Mouse (Mus musculus) adipocyte (in vitro differentiated cells): Measurements from ENCODE around the gene Gm3415.
"Not testable (repeated sequence)": the region's sequence is repeated elsewhere in the genome, so short reads cannot be mapped to it uniquely, and the experiment has no call there.

ENCODE experiments used
- DNase-seq: peaks from one replicate; pipeline ENCODE4 v3.0.0-alpha.2; 2016; ENCODE audit warnings: low spot score

The Gm3415 gene

GRCm38 (mm10) chr5:146555836-146556235 is at the start of gene Gm3415:
Gm3415 (plus strand) TSS chr5:146556136.
- not testable (repeated sequence) for DNase-seq

GRCm38 (mm10) chr5:146513823-146514222 is 42.1 kb upstream of the Gm3415 start, which contains the start of gene Gm3402:
Gm3402 (plus strand) TSS chr5:146514123.
- DNase-seq = not testable (repeated sequence)

GRCm38 (mm10) chr5:146525501-146525900 is 30.4 kb upstream of the Gm3415 start, which contains the start of gene Gm3404:
Gm3404 (plus strand) TSS chr5:146525801.
- not testable (repeated sequence) for DNase-seq

- DNase-seq = not testable (repeated sequence)
Measured at GRCm38 (mm10) chr5:146537347-146537746, 18.6 kb upstream of the Gm3415 start, which contains the start of gene Gm3409. Gm3409 (plus strand) TSS chr5:146537647.

- no peak for DNase-seq
Measured at GRCm38 (mm10) chr5:146564259-146564658, 8.3 kb downstream of the Gm3415 start.

GRCm38 (mm10) chr5:146567054-146567453 is 11.1 kb downstream of the Gm3415 start:
- peak; percentile 15 for DNase-seq

- not testable (repeated sequence) for DNase-seq
Measured at GRCm38 (mm10) chr5:146570179-146570578, 14.2 kb downstream of the Gm3415 start.

- not testable (repeated sequence) for DNase-seq
Measured at GRCm38 (mm10) chr5:146571830-146572734, 16.1 kb downstream of the Gm3415 start.

GRCm38 (mm10) chr5:146572735-146573042 is 16.8 kb downstream of the Gm3415 start:
- DNase-seq = not testable (repeated sequence)

GRCm38 (mm10) chr5:146576668-146577067 is 20.7 kb downstream of the Gm3415 start:
- no peak for DNase-seq

GRCm38 (mm10) chr5:146584156-146584477 is 28.2 kb downstream of the Gm3415 start:
- DNase-seq = no peak

- DNase-seq = no peak
Measured at GRCm38 (mm10) chr5:146584478-146585306, 28.8 kb downstream of the Gm3415 start, which contains the start of gene Gpr12. Gpr12 (minus strand) TSS chr5:146585239.

- no peak for DNase-seq
Measured at GRCm38 (mm10) chr5:146585307-146585651, 29.3 kb downstream of the Gm3415 start.

GRCm38 (mm10) chr5:146586357-146587070 is 30.6 kb downstream of the Gm3415 start:
- DNase-seq = no peak

- no peak for DNase-seq
Measured at GRCm38 (mm10) chr5:146590987-146591386, 35.1 kb downstream of the Gm3415 start.

- DNase-seq = no peak
Measured at GRCm38 (mm10) chr5:146591636-146592035, 35.7 kb downstream of the Gm3415 start.

GRCm38 (mm10) chr5:146592580-146592979 is 36.6 kb downstream of the Gm3415 start:
- DNase-seq = no peak

GRCm38 (mm10) chr5:146596612-146597502 is 40.9 kb downstream of the Gm3415 start:
- DNase-seq = no peak

GRCm38 (mm10) chr5:146597503-146597874 is 41.6 kb downstream of the Gm3415 start:
- DNase-seq = no peak

- DNase-seq = no peak
Measured at GRCm38 (mm10) chr5:146598215-146599119, 42.5 kb downstream of the Gm3415 start.
